Mouse (Mus musculus) CH12F3 (cell line): ENCODE data around the gene Abca2.

Experiments
- in situ Hi-C: fragments of 300-500 bp; cut with MboI; formaldehyde crosslinking; loops from 2 replicates; pipeline ENCODE4 v1.14.3; 2020; ENCODE audit warnings: low sequenced_read_pairs

Abca2 gene

DNA sequence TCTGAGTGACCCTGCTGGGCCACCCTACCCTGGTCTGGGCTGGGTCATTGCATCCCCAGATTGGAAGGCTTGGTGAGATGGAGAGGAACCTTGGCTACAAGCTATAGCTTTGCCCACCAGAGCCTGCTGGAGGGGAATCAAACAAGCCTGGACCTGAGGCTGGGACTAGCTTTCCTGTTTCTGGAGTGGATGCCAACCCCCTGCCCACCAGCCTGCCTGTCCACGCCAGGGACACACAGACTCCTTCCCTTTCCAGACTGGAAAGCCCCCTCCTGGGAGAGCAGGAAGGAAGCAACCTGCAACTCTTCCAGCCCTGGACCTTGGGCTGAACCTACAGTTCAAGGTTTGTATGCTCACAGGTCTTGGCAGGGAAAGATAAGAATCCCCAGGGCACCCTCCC lies 4.9 kb upstream of the Abca2 start:
- in situ Hi-C loops, result no loop called here

DNA sequence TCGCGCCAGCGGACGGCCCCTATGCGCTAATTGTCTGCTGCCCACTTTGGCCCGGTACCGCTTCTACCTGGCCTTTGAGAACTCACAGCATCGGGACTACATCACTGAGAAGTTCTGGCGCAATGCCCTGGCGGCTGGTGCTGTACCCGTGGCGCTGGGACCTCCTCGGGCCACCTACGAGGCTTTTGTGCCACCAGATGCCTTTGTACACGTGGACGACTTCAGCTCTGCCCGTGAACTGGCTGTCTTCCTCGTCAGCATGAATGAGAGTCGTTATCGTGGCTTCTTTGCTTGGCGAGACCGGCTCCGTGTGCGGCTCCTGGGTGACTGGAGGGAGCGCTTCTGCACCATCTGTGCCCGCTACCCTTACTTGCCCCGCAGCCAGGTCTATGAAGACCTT lies 3.0 kb upstream of the Abca2 start:
- in situ Hi-C loops, result no loop called here

DNA sequence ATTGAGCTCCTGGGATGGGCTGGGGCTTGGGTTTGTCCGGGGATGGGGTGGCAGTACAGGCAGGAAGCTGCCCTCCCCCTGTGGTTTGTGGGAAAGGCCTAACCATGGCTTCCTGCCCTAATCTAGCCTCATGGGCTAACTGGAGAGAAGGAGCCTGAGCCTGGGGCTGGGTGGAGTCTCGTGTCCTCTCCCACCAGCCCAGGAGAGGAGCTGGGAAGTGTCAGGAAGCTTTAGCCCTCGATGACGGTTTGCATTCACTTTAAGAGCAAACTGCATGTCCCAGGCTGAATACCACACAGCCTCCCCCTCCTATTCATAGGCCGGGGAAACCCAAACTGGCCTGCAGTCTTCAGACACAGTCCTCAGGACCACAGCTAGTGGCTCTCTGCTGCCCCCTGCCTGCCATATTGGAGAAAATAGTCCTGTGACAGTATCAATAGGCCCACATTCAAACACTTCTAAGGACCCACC lies 1.7 kb upstream of the Abca2 start:
- in situ Hi-C loops, result no loop called here

DNA sequence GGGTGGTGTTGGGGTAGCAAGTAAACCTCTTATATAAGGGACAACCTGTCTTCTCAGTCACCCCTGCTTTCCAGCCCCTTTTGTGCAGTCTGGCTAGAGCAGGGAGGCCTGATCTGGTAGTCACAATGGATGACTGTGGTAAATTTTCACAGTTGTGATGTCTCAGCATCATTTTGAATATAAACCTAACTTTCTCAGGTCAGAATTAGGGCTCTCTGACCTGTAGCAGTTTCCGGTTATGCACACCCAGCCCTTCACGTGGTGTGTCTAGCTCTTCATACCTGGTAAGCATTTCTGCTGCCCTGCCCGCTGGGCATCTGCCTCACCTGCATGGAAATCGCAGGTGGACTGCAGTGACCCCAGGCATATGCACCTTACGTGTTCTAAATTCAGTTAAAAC lies 1.2 kb upstream of the Abca2 start:
- in situ Hi-C loops, result no loop called here

DNA sequence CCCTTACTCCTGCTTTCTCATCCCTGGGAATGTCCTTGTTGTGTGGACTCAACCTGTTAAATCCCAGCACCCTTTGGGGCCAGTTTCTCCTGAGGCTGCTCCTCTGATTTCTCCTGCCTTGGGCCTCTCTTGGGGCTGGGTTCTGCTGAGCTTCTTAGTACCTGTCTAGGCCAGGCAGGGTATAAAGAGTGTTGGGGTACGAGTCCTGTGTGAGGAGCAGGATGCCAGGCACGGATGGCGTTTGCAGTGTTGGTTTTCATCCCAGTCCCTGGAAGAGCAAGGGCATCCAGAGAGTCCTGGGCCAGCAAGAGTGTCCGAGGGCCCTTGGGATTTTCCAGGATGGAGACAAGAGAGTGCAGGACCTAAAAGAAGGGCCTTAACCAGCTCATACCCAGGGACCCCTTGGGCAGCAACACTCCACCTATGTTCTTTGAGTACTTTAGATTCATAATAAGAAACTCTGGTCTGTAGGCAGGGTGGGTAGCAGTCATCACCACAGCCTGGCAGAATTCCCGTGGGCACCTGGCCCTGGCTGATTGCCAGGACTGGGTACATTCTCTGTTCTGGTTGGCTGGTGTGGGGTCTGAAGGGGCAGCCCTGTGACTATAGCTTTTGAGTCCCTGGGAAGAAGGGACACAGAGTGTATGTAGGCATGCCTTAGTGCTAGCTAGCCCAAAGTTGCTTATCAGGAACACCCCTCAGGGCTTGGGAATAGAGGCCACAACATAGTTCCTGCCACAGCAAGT lies 1.1 kb downstream of the Abca2 start:
- in situ Hi-C loops, result no loop called here

DNA sequence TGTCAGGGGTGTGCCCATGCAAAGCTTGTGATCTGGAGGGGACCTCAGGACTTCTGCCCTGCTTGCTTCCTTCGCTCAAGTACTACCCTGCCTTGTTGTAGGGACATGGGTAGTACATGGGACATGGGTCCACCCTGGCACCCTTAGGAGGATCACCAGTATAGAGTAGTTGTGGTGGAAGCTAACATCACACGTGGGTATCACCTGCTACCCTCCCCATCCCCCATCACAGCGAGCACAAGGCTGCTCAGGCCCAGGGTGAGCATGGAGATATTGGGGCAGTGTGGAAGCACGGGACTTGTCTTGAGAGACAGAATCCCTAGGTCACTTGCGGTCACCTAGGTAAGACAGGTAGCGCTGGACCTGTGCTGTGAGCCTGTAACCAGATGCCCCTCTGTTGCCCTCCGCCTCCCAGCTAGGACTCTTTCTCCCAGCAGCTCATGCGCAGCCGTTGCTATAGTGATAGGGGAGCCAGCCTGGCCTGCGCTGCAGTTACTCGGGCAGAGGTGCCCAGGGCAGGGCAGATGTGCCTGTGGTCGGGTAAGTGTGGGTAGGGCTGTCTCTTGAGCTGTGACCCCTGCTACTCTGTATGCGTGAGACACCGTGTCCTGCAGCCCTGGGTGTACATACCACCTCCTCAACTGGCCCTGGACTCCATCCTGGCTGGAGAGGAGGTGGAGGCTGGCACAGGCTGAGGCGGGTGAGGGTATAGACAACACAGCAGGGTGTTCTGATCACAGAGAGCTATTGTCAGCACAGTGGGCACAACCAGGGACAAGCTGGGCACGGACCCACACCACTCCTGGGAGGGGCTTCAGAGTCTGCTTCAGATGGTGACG lies 2.1 kb downstream of the Abca2 start:
- in situ Hi-C loops, result no loop called here

DNA sequence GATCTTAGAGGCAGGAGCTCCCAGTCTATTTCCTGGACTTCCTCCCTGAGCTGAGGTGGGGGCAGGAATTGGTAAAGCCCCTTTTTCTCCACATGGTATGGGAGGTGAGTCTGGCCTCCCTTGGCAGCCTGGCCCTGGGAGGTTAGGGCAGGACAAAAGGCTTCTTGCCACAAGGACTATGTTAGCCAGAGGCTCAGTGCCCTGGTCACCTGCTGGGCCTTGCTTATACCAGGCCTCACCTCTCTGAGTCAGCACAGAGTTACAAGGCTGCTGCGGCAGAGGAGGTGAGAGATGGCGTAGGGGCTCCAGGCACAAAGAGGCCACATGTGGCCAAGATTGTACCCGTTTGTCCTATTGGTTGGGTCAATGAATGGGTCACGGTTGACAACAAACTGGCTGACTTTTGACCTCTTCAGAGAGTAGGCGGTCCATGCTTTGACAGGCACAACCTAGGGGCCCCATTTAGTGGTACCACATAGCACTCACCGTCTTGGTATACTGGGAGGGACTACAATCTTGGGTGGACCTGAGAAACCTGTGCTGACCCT lies 2.9 kb downstream of the Abca2 start:
- in situ Hi-C loops, result no loop called here

DNA sequence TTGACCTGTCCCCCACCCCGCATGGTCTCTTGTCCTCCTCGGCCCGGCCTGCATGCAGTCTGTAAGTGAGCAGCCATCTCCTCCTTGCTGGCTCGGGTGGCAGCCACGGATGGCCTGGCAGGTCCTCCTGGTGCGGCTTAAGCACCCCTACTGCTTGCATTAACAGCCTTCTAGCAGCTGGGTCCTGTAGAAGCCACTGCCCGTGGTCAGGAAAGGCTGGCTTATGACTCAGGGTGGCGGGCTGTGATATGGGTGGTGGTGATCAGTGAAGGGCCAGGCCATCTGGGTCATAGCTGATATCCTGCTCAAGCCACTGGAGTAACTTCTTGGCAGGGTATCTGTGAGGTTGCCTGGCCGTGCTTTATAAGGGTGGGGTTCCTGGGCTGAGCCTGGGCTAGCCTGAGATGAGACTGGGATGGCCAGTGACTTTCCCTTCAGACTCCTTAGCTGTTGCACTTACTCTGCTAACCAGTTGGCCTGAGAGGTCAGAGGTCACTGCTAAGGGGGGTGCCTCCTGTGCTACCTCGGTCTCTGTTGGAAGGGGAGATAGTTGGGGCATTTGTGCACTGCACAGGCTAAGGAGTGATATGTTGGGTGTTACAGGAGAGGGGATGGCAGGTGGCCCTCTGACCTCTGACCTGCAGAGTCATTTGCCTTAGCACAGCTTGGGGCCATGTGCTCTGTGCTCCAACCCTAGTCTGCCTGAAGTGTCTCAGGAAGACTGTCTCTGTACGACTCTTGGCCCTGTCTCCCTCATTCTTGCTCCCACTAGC lies 4.0 kb downstream of the Abca2 start:
- in situ Hi-C loops, result no loop called here

DNA sequence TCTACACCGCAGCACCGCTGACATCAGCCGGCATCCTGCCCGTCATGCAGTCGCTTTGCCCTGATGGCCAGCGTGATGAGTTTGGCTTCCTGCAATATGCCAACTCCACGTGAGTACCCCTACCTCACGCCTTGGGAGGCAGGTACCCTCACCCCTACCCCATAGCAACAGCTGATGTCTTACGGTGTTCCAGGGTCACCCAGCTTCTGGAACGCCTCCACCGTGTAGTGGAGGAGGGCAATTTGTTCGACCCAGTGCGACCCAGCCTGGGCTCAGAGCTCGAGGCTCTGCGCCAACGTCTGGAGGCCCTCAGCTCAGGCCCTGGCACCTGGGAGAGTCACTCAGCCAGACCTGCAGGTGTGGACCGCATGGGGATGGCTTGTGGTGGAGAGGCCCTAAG lies 4.6 kb downstream of the Abca2 start:
- in situ Hi-C loops, result no loop called here

DNA sequence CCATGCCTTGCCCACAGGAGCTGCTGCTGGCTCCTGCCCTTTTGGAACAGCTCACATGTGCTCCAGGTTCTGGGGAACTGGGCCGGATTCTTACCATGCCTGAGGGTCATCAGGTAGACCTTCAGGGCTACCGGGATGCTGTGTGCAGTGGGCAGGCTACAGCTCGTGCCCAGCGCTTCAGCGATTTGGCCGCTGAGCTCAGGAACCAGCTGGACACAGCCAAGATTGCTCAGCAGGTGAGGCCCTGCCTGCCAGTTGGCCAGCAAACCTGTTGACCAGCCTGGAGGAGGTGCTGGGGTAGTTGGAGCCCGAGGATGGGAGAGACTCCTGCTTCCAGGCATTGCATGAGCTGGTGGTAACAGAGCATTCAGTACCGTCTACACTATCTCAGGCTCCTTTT lies 5.8 kb downstream of the Abca2 start:
- in situ Hi-C loops, result no loop called here

DNA sequence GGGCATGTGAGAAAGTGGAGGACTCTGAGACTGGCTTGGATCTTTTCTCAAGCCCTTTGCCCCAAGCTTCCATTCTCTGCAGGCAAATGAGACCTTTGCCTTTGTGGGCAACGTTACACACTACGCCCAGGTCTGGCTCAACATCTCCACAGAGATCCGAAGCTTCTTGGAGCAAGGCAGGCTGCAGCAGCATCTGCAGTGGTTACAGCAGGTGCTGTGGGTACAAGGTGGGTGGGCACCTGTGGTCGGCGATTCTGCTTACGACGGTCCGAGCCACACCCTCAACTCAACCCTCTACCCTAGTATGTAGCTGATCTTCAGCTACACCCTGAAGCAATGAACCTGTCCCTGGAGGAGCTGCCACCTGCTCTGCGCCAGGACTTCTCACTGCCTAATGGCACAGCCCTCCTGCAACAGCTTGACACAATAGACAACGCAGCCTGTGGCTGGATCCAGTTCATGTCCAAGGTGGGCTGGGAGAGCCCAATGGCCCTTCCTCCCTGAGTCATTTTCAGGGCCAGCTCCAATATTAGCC lies 7.8 kb downstream of the Abca2 start:
- in situ Hi-C loops, result no loop called here

DNA sequence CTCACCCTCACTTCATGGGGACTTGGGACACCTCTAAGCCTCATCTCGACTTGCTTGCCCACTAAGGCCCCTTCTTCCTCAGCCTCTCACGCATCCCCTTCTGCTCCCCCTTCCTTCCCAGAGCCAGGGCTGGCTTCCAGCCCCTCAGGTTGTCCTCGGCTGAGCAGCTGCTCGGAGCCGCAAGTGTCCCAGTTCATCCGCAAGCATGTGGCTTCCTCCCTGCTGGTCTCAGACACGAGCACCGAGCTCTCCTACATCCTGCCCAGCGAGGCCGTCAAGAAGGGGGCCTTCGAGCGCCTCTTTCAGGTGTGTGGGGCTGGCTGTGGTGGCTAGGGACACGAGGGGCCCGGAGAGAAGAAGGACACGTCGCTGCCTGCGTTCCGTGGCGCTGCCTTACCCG lies 12.6 kb downstream of the Abca2 start:
- in situ Hi-C loops, result no loop called here

DNA sequence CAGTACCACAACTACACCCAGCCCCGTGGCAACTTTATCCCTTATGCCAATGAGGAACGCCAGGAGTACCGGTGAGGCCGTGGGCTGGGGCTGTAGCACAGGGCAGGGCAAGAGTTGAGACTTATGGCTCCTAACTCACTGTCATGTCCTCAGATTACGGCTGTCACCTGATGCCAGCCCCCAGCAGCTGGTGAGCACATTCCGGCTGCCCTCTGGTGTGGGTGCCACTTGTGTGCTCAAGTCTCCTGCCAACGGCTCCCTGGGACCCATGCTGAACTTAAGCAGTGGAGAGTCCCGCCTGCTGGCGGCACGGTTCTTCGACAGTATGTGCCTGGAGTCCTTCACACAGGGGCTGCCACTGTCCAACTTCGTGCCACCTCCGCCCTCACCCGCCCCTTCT lies 14.2 kb downstream of the Abca2 start:
- in situ Hi-C loops, result no loop called here

DNA sequence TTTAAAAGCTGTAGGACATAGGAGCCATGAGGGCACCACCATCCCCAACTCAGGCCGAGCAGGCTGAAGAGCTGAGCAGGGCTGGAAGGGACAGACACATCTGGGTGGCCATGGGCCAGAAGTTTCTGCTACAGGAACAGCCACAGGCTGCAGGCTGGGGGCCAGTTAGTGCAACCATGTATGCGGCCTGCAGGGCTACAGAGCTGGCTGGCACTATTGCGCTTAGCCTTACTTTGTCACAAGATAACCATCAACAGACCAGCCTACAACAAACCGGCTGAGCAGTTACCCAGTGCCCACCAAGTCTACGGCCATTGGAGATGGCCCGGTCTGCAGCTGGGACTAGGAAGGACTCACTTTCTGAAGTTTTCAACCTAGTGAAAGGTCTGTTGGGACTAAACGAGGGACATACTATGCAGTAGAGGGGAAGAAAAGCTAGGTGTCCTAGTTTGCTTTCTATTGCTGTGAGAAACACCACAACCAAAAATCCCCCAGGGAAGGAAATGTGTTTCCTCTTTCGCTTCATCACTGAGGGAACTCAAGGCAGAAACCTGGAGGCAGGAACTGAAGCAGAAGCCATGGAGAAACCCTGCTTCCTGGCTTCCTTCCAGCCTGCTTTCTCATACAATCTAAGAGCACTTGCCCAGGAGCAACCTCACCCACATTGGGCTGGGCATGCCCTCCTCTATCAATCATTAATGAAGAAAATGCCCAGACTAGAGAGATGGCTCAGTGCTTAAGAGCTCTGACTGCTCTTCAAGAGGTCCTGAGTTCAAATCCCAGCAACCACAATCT lies 22.5 kb downstream of the Abca2 start:
- in situ Hi-C loops, result no loop called here

DNA sequence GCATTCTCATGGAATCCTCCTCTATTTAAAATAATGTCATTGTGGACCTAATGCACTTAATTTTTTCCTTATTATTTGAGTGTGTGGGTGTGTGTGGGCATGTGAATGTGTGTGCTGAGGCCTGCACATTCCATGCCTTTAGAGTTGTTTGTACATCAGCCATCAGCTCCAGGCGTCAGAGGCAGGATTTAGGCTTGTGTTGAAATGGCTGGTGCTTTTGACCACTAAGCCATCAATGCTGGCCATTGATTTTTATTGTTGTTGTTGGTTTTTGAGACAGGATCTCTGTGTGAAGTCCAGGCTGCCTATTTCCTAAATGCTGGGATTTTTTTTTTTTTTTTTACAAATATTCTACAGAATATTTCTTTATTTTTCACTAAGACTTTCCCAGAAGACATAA lies 24.4 kb downstream of the Abca2 start:
- in situ Hi-C loops, result no loop called here

DNA sequence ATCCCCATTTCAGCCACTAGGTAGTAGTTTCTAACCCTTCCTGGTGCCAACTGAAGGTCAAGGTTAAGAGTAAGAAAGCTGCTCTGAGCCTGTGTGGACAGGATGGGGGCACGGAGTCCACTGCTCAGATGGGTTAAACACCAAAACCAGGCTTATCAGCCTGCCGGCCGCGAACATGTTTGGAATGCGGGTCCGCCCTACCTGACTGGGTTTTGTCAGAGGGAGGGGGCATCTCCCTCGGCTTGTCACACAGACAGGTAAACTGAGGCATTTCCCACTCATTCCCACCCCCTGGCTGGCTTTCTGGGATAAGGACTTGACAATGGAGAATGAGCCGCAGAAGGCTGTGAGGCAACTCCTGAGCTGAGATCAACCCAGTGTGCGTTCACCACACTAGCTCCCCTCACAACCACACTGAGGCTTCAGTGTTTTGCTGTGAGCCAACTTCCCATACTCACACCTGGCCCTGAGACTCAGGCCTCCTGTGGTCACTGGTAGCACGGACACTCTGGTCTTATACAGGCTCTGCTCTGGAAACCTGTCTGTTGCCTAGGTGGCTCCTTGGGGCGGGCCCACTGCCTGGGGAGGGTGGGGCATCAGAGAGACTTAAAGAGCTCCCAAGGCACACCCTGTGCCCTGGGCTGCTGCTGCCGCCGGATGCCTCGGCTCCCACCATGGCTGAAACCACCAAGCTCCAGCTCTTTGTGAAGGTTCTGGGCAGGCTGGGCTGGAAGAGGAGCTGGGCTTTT lies 27.9 kb downstream of the Abca2 start, which contains the start of gene Clic3:
Gene Clic3, plus strand, starts transcription at position 634 of the 749 bp plus-strand sequence.
- in situ Hi-C loops, result no loop called here

DNA sequence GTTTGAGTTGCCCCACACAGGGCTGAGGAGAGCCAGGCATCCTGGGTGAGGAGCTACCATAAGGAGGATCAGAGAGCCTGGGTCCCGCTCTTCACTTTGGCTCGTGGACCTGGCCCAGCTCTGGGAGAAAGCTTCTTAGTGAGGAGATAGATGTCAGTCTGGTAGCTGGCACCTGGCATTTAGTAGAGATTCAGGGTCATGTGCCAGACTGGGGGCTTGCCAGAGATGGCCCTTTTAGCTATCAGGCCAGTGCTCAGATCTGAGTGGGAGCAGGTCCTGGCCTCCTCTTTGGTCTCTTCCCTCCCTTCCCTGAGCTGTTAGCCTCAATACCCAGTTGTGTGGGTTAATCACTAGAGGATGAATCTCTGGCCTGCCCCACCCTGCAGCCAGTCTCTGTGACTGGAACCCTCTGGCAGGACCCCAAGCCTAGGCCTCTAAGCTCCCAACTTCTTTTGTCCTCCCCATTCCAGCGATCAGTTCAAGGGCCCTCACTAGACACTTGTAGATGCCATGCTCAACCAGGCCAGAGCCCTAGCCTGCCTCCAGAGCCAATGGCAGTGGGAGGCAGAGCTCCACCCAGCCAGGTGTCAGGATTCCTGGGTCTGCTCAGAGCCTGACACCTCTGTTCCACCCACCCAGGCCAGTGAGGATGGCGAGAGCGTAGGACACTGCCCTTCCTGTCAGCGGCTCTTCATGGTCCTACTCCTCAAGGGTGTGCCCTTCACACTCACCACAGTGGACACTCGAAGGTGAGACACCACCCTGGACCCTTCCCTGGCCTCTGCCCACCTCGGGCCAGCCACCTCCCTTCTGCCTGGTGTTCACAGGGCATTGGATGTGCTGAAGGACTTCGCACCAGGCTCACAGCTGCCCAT lies 28.8 kb downstream of the Abca2 start:
- in situ Hi-C loops, result no loop called here

DNA sequence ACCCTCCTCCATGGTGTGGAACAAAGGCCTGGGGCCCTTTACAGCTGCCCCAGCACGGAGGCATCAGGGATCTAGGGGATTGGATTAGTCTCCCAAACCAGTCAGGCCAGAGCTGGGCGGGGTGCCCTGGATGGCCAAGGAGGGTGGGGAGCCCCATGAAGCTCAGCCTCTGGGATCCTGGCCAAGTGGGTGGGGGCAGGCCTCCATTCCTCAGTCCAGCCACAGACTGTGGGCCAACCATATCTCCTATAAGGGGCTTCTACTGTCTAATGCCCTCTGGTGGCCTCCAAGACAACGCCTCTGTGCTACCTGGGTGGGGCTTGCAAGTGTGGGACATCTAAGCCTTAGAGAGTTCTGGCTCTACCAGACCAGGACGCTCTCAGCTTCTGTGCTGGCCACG lies 30.4 kb downstream of the Abca2 start:
- in situ Hi-C loops, result no loop called here
